ENCODE assay signal across 8 mouse cellular contexts in genomic region chr1:134803286-134804117, GRCm38 (mm10).
DNase-seq lines count a peak whose midpoint lies in the region; ATAC-seq lines count a peak whose summit lies in the region.

No protein-coding gene starts in this region.

- peaks cover 16% of the 10 kb centered on the region for H3K4me1 ChIP-seq in hindbrain, embryonic 12.5 days
- H3K4me1 ChIP-seq in hindbrain, embryonic 16.5 days (ENCODE audit: control insufficient read depth, insufficient read depth, low read depth, low read length), result peaks cover 8% of the 10 kb centered on the region
- peaks cover 30% of the 10 kb centered on the region for H3K4me1 ChIP-seq in heart, embryonic 11.5 days (ENCODE audit: control insufficient read depth, insufficient read depth, low read length)

- H3K27ac ChIP-seq in hindbrain, embryonic 12.5 days, result peak overlapping the region; percentile 44; the same call in 1 of the 2 replicates
- no peak overlapping the region for H3K27ac ChIP-seq in hindbrain, embryonic 16.5 days (ENCODE audit: low read depth, low read length)
- H3K27ac ChIP-seq in heart, embryonic 11.5 days (ENCODE audit: low read depth, low read length), result peak overlapping the region; percentile 90

- H3K9ac ChIP-seq in hindbrain, embryonic 12.5 days, result no peak overlapping the region
- no peak overlapping the region for H3K9ac ChIP-seq in hindbrain, embryonic 16.5 days (ENCODE audit: low read depth, low read length)
- peak overlapping the region; percentile 67 for H3K9ac ChIP-seq in heart, embryonic 11.5 days (ENCODE audit: low read depth, low read length)

- H3K27me3 ChIP-seq in hindbrain, embryonic 12.5 days, result no peaks in the 10 kb centered on the region
- H3K27me3 ChIP-seq in hindbrain, embryonic 16.5 days (replicated peaks; ENCODE audit: control insufficient read depth, insufficient read depth, low read length), result no peaks in the 10 kb centered on the region
- no peaks in the 10 kb centered on the region for H3K27me3 ChIP-seq in heart, embryonic 11.5 days (ENCODE audit: control insufficient read depth, insufficient read depth, low read length)

- no peak for ATAC-seq in hindbrain, embryonic 12.5 days (ENCODE audit: low FRiP score)
- ATAC-seq in hindbrain, embryonic 16.5 days, result no peak
- ATAC-seq in heart, embryonic 11.5 days (replicated peaks; ENCODE audit: insufficient number of reproducible peaks, low FRiP score, low TSS enrichment), result 0 out of 2 replicates have a peak, but pooled peaks have one; percentile 31
- ATAC-seq in megakaryocyte progenitor cell, adult 5-6 weeks (replicated peaks; ENCODE audit: poor library complexity), result peak; percentile 34; the same call in 1 of the 2 replicates

- DNase-seq in brain, adult 2 months (ENCODE audit: low read depth, low spot score), result peak; percentile 42
- DNase-seq in kidney, postnatal 25 days, result peak; percentile 70 to 75
- no peak for DNase-seq in thymus, postnatal 14 days
- no peak for DNase-seq in thymus, postnatal 10 days (ENCODE audit: low spot score in 2 of 2)

- H3K36me3 ChIP-seq in hindbrain, embryonic 12.5 days, result peaks cover 11% of the 10 kb centered on the region
- H3K36me3 ChIP-seq in hindbrain, embryonic 16.5 days (ENCODE audit: control insufficient read depth, insufficient read depth, low read length), result no peaks in the 10 kb centered on the region
- peaks cover 3% of the 10 kb centered on the region; the same call in 1 of the 2 replicates for H3K36me3 ChIP-seq in heart, embryonic 11.5 days (ENCODE audit: control insufficient read depth, insufficient read depth, low read length)

- H3K9me3 ChIP-seq in hindbrain, embryonic 12.5 days (replicated peaks), result no peaks in the 10 kb centered on the region
- no peaks in the 10 kb centered on the region for H3K9me3 ChIP-seq in hindbrain, embryonic 16.5 days (ENCODE audit: control insufficient read depth, low read length)
- H3K9me3 ChIP-seq in heart, embryonic 11.5 days (replicated peaks; ENCODE audit: control insufficient read depth, low read length), result no peaks in the 10 kb centered on the region

- H3K4me2 ChIP-seq in hindbrain, embryonic 12.5 days (replicated peaks), result no peak overlapping the region
- no peak overlapping the region for H3K4me2 ChIP-seq in hindbrain, embryonic 16.5 days (ENCODE audit: low read length)
- H3K4me2 ChIP-seq in heart, embryonic 11.5 days, result peak overlapping the region; percentile 56

- H3K4me3 ChIP-seq in hindbrain, embryonic 12.5 days, result no peak overlapping the region
- no peak overlapping the region for H3K4me3 ChIP-seq in hindbrain, embryonic 16.5 days (ENCODE audit: low read length)
- peak overlapping the region; percentile 5; the same call in 1 of the 2 replicates for H3K4me3 ChIP-seq in heart, embryonic 11.5 days (ENCODE audit: low read depth, low read length)

- 68% methylated on average over 16 of the region's 16 CpGs for WGBS in hindbrain, embryonic 12.5 days
- 60% methylated on average over 16 of the region's 16 CpGs for WGBS in hindbrain, embryonic 16.5 days
- WGBS in heart, embryonic 11.5 days (ENCODE audit: insufficient replicate concordance), result 43% methylated on average over 16 of the region's 16 CpGs

Comparison
In these comparisons a context has a peak if more than half of its experiments do, and no peak if none do; other contexts are left out.
1. ATAC-seq: peak in heart, embryonic 11.5 days (single experiment) and megakaryocyte progenitor cell, adult 5-6 weeks (single experiment); none in hindbrain, embryonic 12.5 days (single experiment) and hindbrain, embryonic 16.5 days (single experiment).
2. DNase-seq: peak in brain, adult 2 months (single experiment) and kidney, postnatal 25 days (2 of 2); none in thymus, postnatal 14 days (single experiment) and thymus, postnatal 10 days (0 of 2).